Mouse (Mus musculus) neural tube, embryonic 13.5 days (tissue): ENCODE measurements around the gene Tjp2. TPM values are rescaled to one million over a fixed set of nuclear protein-coding genes. Genes with fewer than 3 reads are reported as not detected.

Experiments
- ATAC-seq: fragments of 200-750 bp; cut with Nextera tagmentation; 2 replicates; pipeline ENCODE4 v1.8.0; 2017; ENCODE audit warnings: low read depth, mild to moderate bottlenecking, moderate TSS enrichment, moderate library complexity
- H3K27ac ChIP-seq: fragments of 300-500 bp; sonication (generic); replicated peaks from 2 replicates; pipeline ENCODE4 v1.5.1; 2015; ENCODE audit warnings: moderate library complexity, mild to moderate bottlenecking, inconsistent platforms
- H3K27me3 ChIP-seq: fragments of 300-500 bp; sonication (generic); 2 replicates; pipeline ENCODE4 v1.6.1; 2015; ENCODE audit warnings: mild to moderate bottlenecking, inconsistent platforms
- H3K36me3 ChIP-seq: fragments of 300-500 bp; sonication (generic); 2 replicates; pipeline ENCODE4 v1.6.1; 2015; ENCODE audit warnings: mild to moderate bottlenecking, inconsistent platforms
- H3K4me1 ChIP-seq: fragments of 300-500 bp; sonication (generic); replicated peaks from 2 replicates; pipeline ENCODE4 v1.6.1; 2015; ENCODE audit warnings: inconsistent platforms
- H3K4me2 ChIP-seq: fragments of 300-500 bp; sonication (generic); 2 replicates; pipeline ENCODE4 v1.6.1; 2015; ENCODE audit warnings: inconsistent platforms, mild to moderate bottlenecking, moderate library complexity
- H3K4me3 ChIP-seq: fragments of 300-500 bp; sonication (generic); 2 replicates; pipeline ENCODE4 v1.5.1; 2015; ENCODE audit warnings: mild to moderate bottlenecking, inconsistent platforms
- H3K9ac ChIP-seq: fragments of 300-500 bp; sonication (generic); 2 replicates; pipeline ENCODE4 v1.6.1; 2015; ENCODE audit warnings: moderate library complexity, mild to moderate bottlenecking, inconsistent platforms
- H3K9me3 ChIP-seq: fragments of 300-500 bp; sonication (generic); 2 replicates; pipeline ENCODE4 v1.6.1; 2016; ENCODE audit warnings: inconsistent platforms
- WGBS: fragments of 180-500 bp; shearing (Covaris S2); methylation state at CpG from one replicate; pipeline ENCODE4 v1.1.7; 2015; 5-methylcytosine and 5-hydroxymethylcytosine counted together
- polyA plus RNA-seq: library from polyadenylated mRNA; unstranded; fragments of >200 nt; fragmentation: Nextera tagmentation; extraction: Ambion mirVana; gene quantifications from 2 replicates; pipeline ENCODE4 v1.2.1, GENCODE M21; 2015

Tjp2 gene
- polyA plus RNA-seq, 1 experiment from 2014 or later: 13.6 TPM

- H3K27me3 ChIP-seq: no peaks in the 10 kb centered on the region
- no peaks in the 10 kb centered on the region for H3K9me3 ChIP-seq
- no peaks in the 10 kb centered on the region for H3K36me3 ChIP-seq
- no peak overlapping the region for H3K9ac ChIP-seq
- no peak for ATAC-seq
- no peak overlapping the region; the same call in 1 of the 2 replicates for H3K27ac ChIP-seq
- H3K4me1 ChIP-seq: peaks cover 28% of the 10 kb centered on the region
- WGBS: 94% methylated on average over 7 of the region's 7 CpGs
- H3K4me3 ChIP-seq: no peak overlapping the region
- no peak overlapping the region for H3K4me2 ChIP-seq
Observed at GRCm38 (mm10) chr19:24144009-24144408, 80.8 kb downstream of the Tjp2 start.

- Histone ChIP-seq H3K9me3 (no peaks in the 10 kb centered on the region), H3K27me3 (no peaks in the 10 kb centered on the region), H3K4me2 (no peak overlapping the region), H3K4me3 (no peak overlapping the region), H3K36me3 (no peaks in the 10 kb centered on the region), H3K4me1 (peaks cover 28% of the 10 kb centered on the region), H3K9ac (no peak overlapping the region), H3K27ac (peak overlapping the region; percentile 74)
- WGBS: 61% methylated on average over 12 of the region's 12 CpGs
- peak; percentile 56; the same call in 1 of the 2 replicates for ATAC-seq
Observed at GRCm38 (mm10) chr19:24142621-24143061, 82.2 kb downstream of the Tjp2 start.

GRCm38 (mm10) chr19:24140298-24140697 is 84.5 kb downstream of the Tjp2 start:
- Histone ChIP-seq H3K9ac (no peak overlapping the region), H3K4me2 (no peak overlapping the region), H3K36me3 (no peaks in the 10 kb centered on the region), H3K4me1 (peaks cover 40% of the 10 kb centered on the region), H3K4me3 (no peak overlapping the region), H3K27ac (no peak overlapping the region), H3K27me3 (no peaks in the 10 kb centered on the region), H3K9me3 (no peaks in the 10 kb centered on the region)
- ATAC-seq: no peak
- WGBS: 72% methylated on average over 3 of the region's 3 CpGs

- no peak overlapping the region for H3K4me3 ChIP-seq
- no peaks in the 10 kb centered on the region for H3K9me3 ChIP-seq
- no peak overlapping the region for H3K27ac ChIP-seq
- H3K9ac ChIP-seq: no peak overlapping the region
- 76% methylated on average over 4 of the region's 4 CpGs for WGBS
- ATAC-seq: no peak
- no peak overlapping the region for H3K4me2 ChIP-seq
- peaks cover 34% of the 10 kb centered on the region for H3K4me1 ChIP-seq
- H3K27me3 ChIP-seq: no peaks in the 10 kb centered on the region
- H3K36me3 ChIP-seq: no peaks in the 10 kb centered on the region
Observed at GRCm38 (mm10) chr19:24137392-24137791, 87.4 kb downstream of the Tjp2 start.

- peak overlapping the region; percentile 59 for H3K4me2 ChIP-seq
- ATAC-seq: peak; percentile 69
- WGBS: 30% methylated on average over 10 of the region's 10 CpGs
- peak overlapping the region; percentile 43; the same call in 1 of the 2 replicates for H3K27ac ChIP-seq
- H3K4me1 ChIP-seq: peaks cover 24% of the 10 kb centered on the region
- peak overlapping the region; percentile 68 for H3K9ac ChIP-seq
- no peaks in the 10 kb centered on the region for H3K9me3 ChIP-seq
- no peaks in the 10 kb centered on the region for H3K27me3 ChIP-seq
- peak overlapping the region; percentile 39 for H3K4me3 ChIP-seq
- H3K36me3 ChIP-seq: peaks cover 22% of the 10 kb centered on the region
Observed at GRCm38 (mm10) chr19:24134991-24135390, 89.8 kb downstream of the Tjp2 start.

GRCm38 (mm10) chr19:24134144-24134911 is 90.5 kb downstream of the Tjp2 start:
- Histone ChIP-seq H3K27me3 (no peaks in the 10 kb centered on the region), H3K36me3 (peaks cover 29% of the 10 kb centered on the region), H3K9ac (peak overlapping the region; percentile 68), H3K4me1 (peaks cover 23% of the 10 kb centered on the region), H3K4me3 (peak overlapping the region; percentile 39), H3K4me2 (peak overlapping the region; percentile 59), H3K27ac (peak overlapping the region; percentile 43), H3K9me3 (no peaks in the 10 kb centered on the region)
- WGBS: 58% methylated on average over 16 of the region's 16 CpGs
- peak; percentile 67 for ATAC-seq

GRCm38 (mm10) chr19:24123534-24124290 is 101.1 kb downstream of the Tjp2 start:
- Histone ChIP-seq H3K9me3 (no peaks in the 10 kb centered on the region), H3K4me3 (no peak overlapping the region), H3K27me3 (no peaks in the 10 kb centered on the region), H3K9ac (no peak overlapping the region), H3K36me3 (peaks cover 35% of the 10 kb centered on the region), H3K4me2 (no peak overlapping the region), H3K4me1 (no peaks in the 10 kb centered on the region; the same call in 1 of the 2 replicates), H3K27ac (no peak overlapping the region)
- ATAC-seq: no peak
- 96% methylated on average over 8 of the region's 8 CpGs for WGBS

GRCm38 (mm10) chr19:24123087-24123486 is 101.7 kb downstream of the Tjp2 start:
- no peak overlapping the region for H3K9ac ChIP-seq
- no peaks in the 10 kb centered on the region for H3K27me3 ChIP-seq
- 92% methylated on average over 6 of the region's 6 CpGs for WGBS
- H3K9me3 ChIP-seq: no peaks in the 10 kb centered on the region
- H3K36me3 ChIP-seq: peaks cover 29% of the 10 kb centered on the region
- H3K4me3 ChIP-seq: no peak overlapping the region
- H3K4me1 ChIP-seq: no peaks in the 10 kb centered on the region; the same call in 1 of the 2 replicates
- H3K4me2 ChIP-seq: no peak overlapping the region
- ATAC-seq: no peak
- H3K27ac ChIP-seq: no peak overlapping the region

- Histone ChIP-seq H3K9ac (no peak overlapping the region), H3K4me2 (no peak overlapping the region), H3K4me3 (no peak overlapping the region), H3K27ac (no peak overlapping the region), H3K9me3 (no peaks in the 10 kb centered on the region), H3K27me3 (no peaks in the 10 kb centered on the region), H3K4me1 (no peaks in the 10 kb centered on the region; the same call in 1 of the 2 replicates), H3K36me3 (peaks cover 26% of the 10 kb centered on the region)
- 88% methylated on average over 9 of the region's 9 CpGs for WGBS
- no peak for ATAC-seq
Observed at GRCm38 (mm10) chr19:24122647-24123046, 102.2 kb downstream of the Tjp2 start.

- ATAC-seq: no peak
- 83% methylated on average over 4 of the region's 4 CpGs for WGBS
Observed at GRCm38 (mm10) chr19:24120811-24121210, 104.0 kb downstream of the Tjp2 start.

GRCm38 (mm10) chr19:24118775-24119174 is 106.1 kb downstream of the Tjp2 start:
- Histone ChIP-seq H3K9me3 (no peaks in the 10 kb centered on the region), H3K27ac (no peak overlapping the region), H3K4me1 (no peaks in the 10 kb centered on the region), H3K4me3 (no peak overlapping the region), H3K9ac (no peak overlapping the region), H3K36me3 (peaks cover 38% of the 10 kb centered on the region), H3K4me2 (no peak overlapping the region), H3K27me3 (no peaks in the 10 kb centered on the region)
- WGBS: 82% methylated on average over 9 of the region's 9 CpGs
- ATAC-seq: no peak

More at GRCm38 (mm10) chr19:24120811-24121210, 104.0 kb downstream of the Tjp2 start:
- Histone ChIP-seq H3K27me3 (no peaks in the 10 kb centered on the region), H3K9ac (no peak overlapping the region), H3K4me2 (no peak overlapping the region), H3K4me1 (no peaks in the 10 kb centered on the region), H3K4me3 (no peak overlapping the region), H3K36me3 (peaks cover 31% of the 10 kb centered on the region), H3K27ac (no peak overlapping the region), H3K9me3 (no peaks in the 10 kb centered on the region)

GRCm38 (mm10) chr19:24111581-24111980 is 113.2 kb downstream of the Tjp2 start:
- no peaks in the 10 kb centered on the region for H3K27me3 ChIP-seq
- H3K4me2 ChIP-seq: no peak overlapping the region
- H3K4me1 ChIP-seq: no peaks in the 10 kb centered on the region
- 99% methylated on average over 7 of the region's 7 CpGs for WGBS
- no peak overlapping the region for H3K27ac ChIP-seq
- H3K9ac ChIP-seq: no peak overlapping the region
- H3K4me3 ChIP-seq: no peak overlapping the region
- H3K36me3 ChIP-seq: peaks cover 72% of the 10 kb centered on the region
- no peaks in the 10 kb centered on the region for H3K9me3 ChIP-seq
- ATAC-seq: no peak
